Mouse (Mus musculus) ES-E14 (cell line): ENCODE results near the gene Rmi1.

Experiments used
- HCFC1 ChIP-seq: IDR thresholded peaks from 2 replicates; pipeline ENCODE4 v1.6.1; 2012; ENCODE audit warnings: low read length, inconsistent platforms, borderline replicate concordance; ENCODE audit not compliant: insufficient read depth
- MAFK ChIP-seq: IDR thresholded peaks from 2 replicates; pipeline ENCODE4 v1.6.1; 2014; ENCODE audit warnings: mild to moderate bottlenecking, low read depth, low read length, inconsistent platforms; ENCODE audit not compliant: insufficient read depth

- TF ChIP-seq MAFK (no peak), HCFC1 (peak; percentile 57; the same call in 1 of the 2 replicates)
These were observed 43.3 kb upstream of the Rmi1 start, which contains the start of gene Kif27 for GRCm38 (mm10) chr13:58358629-58359303.
